Mouse (Mus musculus) cerebellum, adult 2 months (tissue): ENCODE data around the gene Nadk. TPM values are rescaled to one million over a fixed set of nuclear protein-coding genes. Genes with fewer than 3 reads are reported as not detected.
"Not testable (repeated sequence)": the region's sequence is repeated elsewhere in the genome, so short reads cannot be mapped to it uniquely, and the experiment has no call there.

ENCODE experiments used
- DNase-seq, 2 experiments: peaks; one replicate each; pipeline ENCODE4 v3.0.0; 2021
- H3K27ac ChIP-seq: fragments of 200-500 bp; 2 replicates; pipeline ENCODE4 v1.5.1; 2012; ENCODE audit warnings: low read length, control low read depth, inconsistent platforms; ENCODE audit not compliant: insufficient read depth
- H3K27me3 ChIP-seq: fragments of 200-500 bp; 2 replicates; pipeline ENCODE4 v1.6.1; 2012; ENCODE audit warnings: inconsistent platforms, mild to moderate bottlenecking, low read length, moderate library complexity; ENCODE audit not compliant: control insufficient read depth, insufficient read depth
- H3K4me1 ChIP-seq: fragments of 200-500 bp; 2 replicates; pipeline ENCODE4 v1.6.1; 2011; ENCODE audit warnings: low read length; ENCODE audit not compliant: control insufficient read depth, insufficient read depth
- H3K4me3 ChIP-seq: fragments of 200-500 bp; replicated peaks from 2 replicates; pipeline ENCODE3; 2011; ENCODE audit warnings: mild to moderate bottlenecking, low read depth, low read length, control low read depth; ENCODE audit not compliant: insufficient read depth
- CTCF ChIP-seq: fragments of 200-500 bp; IDR thresholded peaks from 2 replicates; pipeline ENCODE4 v1.5.1; 2011; ENCODE audit warnings: low read depth, mild to moderate bottlenecking, control low read depth, low read length, moderate library complexity, borderline replicate concordance; ENCODE audit not compliant: insufficient read depth
- POLR2A ChIP-seq: fragments of 200-500 bp; IDR thresholded peaks from 2 replicates; pipeline ENCODE4 v1.6.1; 2011; ENCODE audit warnings: low read length, control low read depth, borderline replicate concordance; ENCODE audit not compliant: insufficient read depth
- WGBS: fragments of 180-500 bp; shearing (Covaris S2); methylation state at CpG from one replicate; pipeline ENCODE4 v1.1.7; 2018; 5-methylcytosine and 5-hydroxymethylcytosine counted together
- polyA plus RNA-seq: library from polyadenylated mRNA; depleted of rRNA; stranded (reverse); fragments of >200 nt; gene quantifications from 2 replicates; pipeline ENCODE4 v1.2.3, GENCODE M21; 2012

Gene Nadk
- polyA plus RNA-seq, 1 experiment: 59.0 TPM

- TF ChIP-seq POLR2A (no peak), CTCF (no peak)
- H3K4me1 ChIP-seq: peaks cover 15% of the 10 kb centered on the region; the same call in 1 of the 2 replicates
These were observed 2.3 kb downstream of the Nadk start for GRCm38 (mm10) chr4:155564315-155565069.

GRCm38 (mm10) chr4:155566555-155566954 is 4.4 kb downstream of the Nadk start:
- H3K27me3 ChIP-seq: no peaks in the 10 kb centered on the region
- no peak overlapping the region for H3K27ac ChIP-seq
- H3K4me3 ChIP-seq: no peak overlapping the region
- DNase-seq: no peak
- H3K4me1 ChIP-seq: peaks cover 15% of the 10 kb centered on the region; the same call in 1 of the 2 replicates
- WGBS: 80% methylated on average over 8 of the region's 8 CpGs
- TF ChIP-seq POLR2A (no peak), CTCF (no peak)

More at GRCm38 (mm10) chr4:155564315-155565069, 2.3 kb downstream of the Nadk start:
- Histone ChIP-seq H3K4me3 (peak overlapping the region; percentile 73), H3K27ac (peak overlapping the region; percentile 93), H3K27me3 (no peaks in the 10 kb centered on the region)
- peak in 1 of 2 experiments; percentile 38 for DNase-seq
- WGBS: 6% methylated on average over 20 of the region's 20 CpGs

GRCm38 (mm10) chr4:155568170-155568569 is 6.0 kb downstream of the Nadk start:
- Histone ChIP-seq H3K4me3 (no peak overlapping the region), H3K4me1 (peaks cover 9% of the 10 kb centered on the region; the same call in 1 of the 2 replicates), H3K27ac (no peak overlapping the region), H3K27me3 (no peaks in the 10 kb centered on the region)
- DNase-seq: peak in 1 of 2 experiments; percentile 36
- peak; percentile 41; the same call in 1 of the 2 replicates for TF ChIP-seq CTCF
- TF ChIP-seq POLR2A: no peak
- 35% methylated on average over 2 of the region's 2 CpGs for WGBS

GRCm38 (mm10) chr4:155568632-155569370 is 6.6 kb downstream of the Nadk start:
- peaks cover 9% of the 10 kb centered on the region; the same call in 1 of the 2 replicates for H3K4me1 ChIP-seq
- H3K27ac ChIP-seq: no peak overlapping the region
- TF ChIP-seq CTCF (no peak), POLR2A (no peak)
- 84% methylated on average over 7 of the region's 7 CpGs for WGBS
- DNase-seq: no peak
- H3K4me3 ChIP-seq: no peak overlapping the region
- H3K27me3 ChIP-seq: no peaks in the 10 kb centered on the region

GRCm38 (mm10) chr4:155569818-155570217 is 7.6 kb downstream of the Nadk start:
- Histone ChIP-seq H3K4me3 (no peak overlapping the region), H3K4me1 (peaks cover 9% of the 10 kb centered on the region), H3K27me3 (no peaks in the 10 kb centered on the region), H3K27ac (no peak overlapping the region)
- no peak for DNase-seq
- WGBS: 90% methylated on average over 6 of the region's 6 CpGs
- TF ChIP-seq CTCF: no peak
- TF ChIP-seq POLR2A: no peak

- WGBS: 93% methylated on average over 11 of the region's 11 CpGs
- H3K27ac ChIP-seq, H3K27me3 ChIP-seq, H3K4me3 ChIP-seq, DNase-seq: not testable (repeated sequence)
- peaks cover 11% of the 10 kb centered on the region for H3K4me1 ChIP-seq
These were observed 8.1 kb downstream of the Nadk start for GRCm38 (mm10) chr4:155570315-155570714.

GRCm38 (mm10) chr4:155571442-155571841 is 9.3 kb downstream of the Nadk start:
- Histone ChIP-seq H3K27me3 (no peaks in the 10 kb centered on the region), H3K27ac (no peak overlapping the region), H3K4me3 (no peak overlapping the region), H3K4me1 (peaks cover 6% of the 10 kb centered on the region)
- 95% methylated on average over 2 of the region's 2 CpGs for whole genome bisulfite sequencing
- TF ChIP-seq POLR2A (no peak), CTCF (no peak)
- DNase-seq: no peak
